Mouse (Mus musculus) heart, adult 2 months (tissue): ENCODE data around the gene Cyp2u1. TPM values are rescaled to one million over a fixed set of nuclear protein-coding genes. Genes with fewer than 3 reads are reported as not detected.
A peak's percentile ranks its signal among the peaks of the same experiment; 100 is the strongest.

Experiments
- DNase-seq, 2 experiments: peaks; one replicate each; pipeline ENCODE4 v3.0.0; 2021
- H3K27ac ChIP-seq: fragments of 200-600 bp; 2 replicates; pipeline ENCODE4 v1.8.1; 2022
- H3K27me3 ChIP-seq: fragments of 200-500 bp; 2 replicates; pipeline ENCODE4 v1.6.1; 2012; ENCODE audit warnings: mild to moderate bottlenecking, low read length, inconsistent platforms, mixed read lengths; ENCODE audit not compliant: control insufficient read depth, insufficient read depth
- H3K36me3 ChIP-seq: fragments of 200-500 bp; 2 replicates; pipeline ENCODE4 v1.6.1; 2012; ENCODE audit warnings: low read length, inconsistent platforms; ENCODE audit not compliant: control insufficient read depth, insufficient read depth
- H3K4me1 ChIP-seq: fragments of 200-500 bp; 2 replicates; pipeline ENCODE4 v1.6.1; 2011; ENCODE audit warnings: low read length; ENCODE audit not compliant: control insufficient read depth, insufficient read depth
- H3K4me3 ChIP-seq: fragments of 200-600 bp; 2 replicates; pipeline ENCODE4 v1.8.1; 2022
- H3K79me2 ChIP-seq: fragments of 200-500 bp; replicated peaks from 2 replicates; pipeline ENCODE4 v1.6.1; 2012; ENCODE audit warnings: mild to moderate bottlenecking, inconsistent platforms, low read length, moderate library complexity, mixed read lengths; ENCODE audit not compliant: control insufficient read depth, insufficient read depth
- H3K9ac ChIP-seq: fragments of 200-500 bp; 2 replicates; pipeline ENCODE4 v1.6.1; 2012; ENCODE audit warnings: low read depth, mild to moderate bottlenecking, control low read depth, inconsistent platforms, low read length, mixed read lengths
- CTCF ChIP-seq: fragments of 200-600 bp; IDR thresholded peaks from 2 replicates; pipeline ENCODE4 v1.8.1; 2022; ENCODE audit warnings: antibody characterized with exemption, mild to moderate bottlenecking, moderate library complexity
- EP300 ChIP-seq: fragments of 200-500 bp; IDR thresholded peaks from 2 replicates; pipeline ENCODE4 v1.6.1; 2011; ENCODE audit warnings: low read depth, low read length, control low read depth; ENCODE audit not compliant: insufficient read depth
- POLR2A ChIP-seq: fragments of 200-500 bp; IDR thresholded peaks from 2 replicates; pipeline ENCODE4 v1.6.1; 2011; ENCODE audit warnings: mild to moderate bottlenecking, low read depth, low read length, control low read depth; ENCODE audit not compliant: insufficient read depth
- WGBS: fragments of 180-500 bp; shearing (Covaris S2); methylation state at CpG from one replicate; pipeline ENCODE4 v1.1.7; 2018; 5-methylcytosine and 5-hydroxymethylcytosine counted together
- intact Hi-C: fragments of 180-260 bp; cut with DNase I; formaldehyde crosslinking; loops from one replicate; pipeline ENCODE4 v1.15.1; 2025
- polyA plus RNA-seq: library from polyadenylated mRNA; depleted of rRNA; stranded (reverse); fragments of >200 nt; gene quantifications from 2 replicates; pipeline ENCODE4 v1.2.3, GENCODE M21; 2012
- total RNA-seq, 2 experiments: library from RNA; stranded (reverse); gene quantifications; 2 replicates each; pipeline ENCODE4 v1.2.3; 2021

The Cyp2u1 gene
- total and polyA plus RNA-seq, 3 experiments, result 13.0 to 40.9 (median 32.8) TPM

- WGBS, result under 1% methylated on average over 54 of the region's 54 CpGs
- intact Hi-C loops, result loop anchor here (1.0 to 10.0 kb wide), 2 partner anchors 31 to 1547 kb away; no protein-coding TSS in a partner anchor
- peak; percentile 90 to 91 for DNase-seq
- Histone ChIP-seq H3K4me3 (peak within 1 kb of the TSS; percentile 98), H3K9ac (peak within 1 kb of the TSS; percentile 89), H3K27ac (peak within 1 kb of the TSS; percentile 90), H3K27me3 (no peaks in the 10 kb centered on the region), H3K79me2 (peaks cover 2% of the 10 kb centered on the region; the same call in 1 of the 2 replicates), H3K4me1 (peaks cover 6% of the 10 kb centered on the region), H3K36me3 (peaks cover 18% of the 10 kb centered on the region)
- TF ChIP-seq CTCF, result no peak
- peak; percentile 88 for TF ChIP-seq POLR2A
These were observed 31.3 kb downstream of the Cyp2u1 start, which contains the start of gene Hadh for GRCm38 (mm10) chr3:131271559-131272373. TSS of gene Hadh (minus strand) at chr3:131272101.

GRCm38 (mm10) chr3:131271157-131271556 lies 31.9 kb downstream of the Cyp2u1 start:
- H3K4me1 ChIP-seq, result peaks cover 6% of the 10 kb centered on the region
- no peaks in the 10 kb centered on the region for H3K27me3 ChIP-seq

GRCm38 (mm10) chr3:131270381-131270780 lies 32.6 kb downstream of the Cyp2u1 start:
- intact Hi-C loops, result loop anchor here (10.0 kb wide), 1 partner anchor 1546 kb away; no protein-coding TSS in a partner anchor
- H3K27ac ChIP-seq, result peak overlapping the region; percentile 90; the same call in 1 of the 2 replicates

More at GRCm38 (mm10) chr3:131271157-131271556, 31.9 kb downstream of the Cyp2u1 start:
- intact Hi-C loops, result loop anchor here (10.0 kb wide), 1 partner anchor 1546 kb away; no protein-coding TSS in a partner anchor
- Histone ChIP-seq H3K4me3 (peak overlapping the region; percentile 98), H3K9ac (peak overlapping the region; percentile 66), H3K36me3 (peaks cover 22% of the 10 kb centered on the region), H3K27ac (peak overlapping the region; percentile 90), H3K79me2 (peaks cover 2% of the 10 kb centered on the region; the same call in 1 of the 2 replicates)
- DNase-seq, result peak; percentile 66 to 70
- WGBS, result 4% methylated on average over 8 of the region's 8 CpGs
- TF ChIP-seq EP300, result 0 out of 2 replicates have a peak, but pooled peaks have one; percentile 15
- peak; percentile 64 for TF ChIP-seq CTCF
- no peak for TF ChIP-seq POLR2A

GRCm38 (mm10) chr3:131266366-131267050 lies 36.5 kb downstream of the Cyp2u1 start:
- no peak for TF ChIP-seq POLR2A
- TF ChIP-seq EP300, result no peak
- TF ChIP-seq CTCF, result no peak
- Histone ChIP-seq H3K4me1 (peaks cover 8% of the 10 kb centered on the region), H3K27me3 (no peaks in the 10 kb centered on the region), H3K79me2 (peaks cover 6% of the 10 kb centered on the region; the same call in 1 of the 2 replicates), H3K4me3 (no peak overlapping the region), H3K9ac (peak overlapping the region; percentile 32; the same call in 1 of the 2 replicates), H3K27ac (peak overlapping the region; percentile 84), H3K36me3 (peaks cover 27% of the 10 kb centered on the region)
- peak in 1 of 2 experiments; percentile 53 for DNase-seq
- intact Hi-C loops, result no loop called here
- 35% methylated on average over 3 of the region's 3 CpGs for WGBS

More at GRCm38 (mm10) chr3:131270381-131270780, 32.6 kb downstream of the Cyp2u1 start:
- Histone ChIP-seq H3K36me3 (peaks cover 25% of the 10 kb centered on the region), H3K4me3 (peak overlapping the region; percentile 98), H3K27me3 (no peaks in the 10 kb centered on the region), H3K9ac (peak overlapping the region; percentile 36; the same call in 1 of the 2 replicates), H3K79me2 (peaks cover 2% of the 10 kb centered on the region; the same call in 1 of the 2 replicates), H3K4me1 (peaks cover 6% of the 10 kb centered on the region)
- WGBS, result 66% methylated on average over 6 of the region's 6 CpGs
- DNase-seq, result no peak
- TF ChIP-seq CTCF (no peak), EP300 (no peak), POLR2A (no peak)

- 69% methylated on average over 8 of the region's 8 CpGs for WGBS
- Histone ChIP-seq H3K36me3 (peaks cover 30% of the 10 kb centered on the region), H3K27me3 (no peaks in the 10 kb centered on the region), H3K79me2 (peaks cover 6% of the 10 kb centered on the region; the same call in 1 of the 2 replicates), H3K27ac (peak overlapping the region; percentile 84), H3K9ac (no peak overlapping the region), H3K4me3 (no peak overlapping the region), H3K4me1 (peaks cover 8% of the 10 kb centered on the region)
- no peak for DNase-seq
- no peak for TF ChIP-seq EP300
- no peak for TF ChIP-seq CTCF
- no peak for TF ChIP-seq POLR2A
- intact Hi-C loops, result loop anchor here (2.0 kb wide), 1 partner anchor 15 kb away; no protein-coding TSS in a partner anchor
These were observed 37.5 kb downstream of the Cyp2u1 start for GRCm38 (mm10) chr3:131265516-131265915.
